Mouse (Mus musculus) spleen, adult 2 months (tissue): ENCODE data around the gene Ccdc18.

Experiments used
- CTCF ChIP-seq: fragments of 200-500 bp; IDR thresholded peaks from 2 replicates; pipeline ENCODE4 v1.5.1; 2011; ENCODE audit warnings: mild to moderate bottlenecking, inconsistent platforms; ENCODE audit not compliant: insufficient read depth, insufficient read length, insufficient replicate concordance; ENCODE audit errors: extremely low read depth
- POLR2A ChIP-seq: fragments of 200-500 bp; IDR thresholded peaks from 2 replicates; pipeline ENCODE4 v1.6.1; 2011; ENCODE audit warnings: low read depth, low read length, inconsistent platforms

- TF ChIP-seq CTCF (no peak), POLR2A (no peak)
These were observed 15.0 kb upstream of the Ccdc18 start for GRCm38 (mm10) chr5:108117693-108118092.
